Mouse (Mus musculus): ENCODE measurements around the gene Gm10234. TPM values are rescaled to one million over a fixed set of nuclear protein-coding genes. Genes with fewer than 3 reads are reported as not detected.

Gm10234 gene
- polyA plus RNA-seq, 1 experiment from 2014 or later: not detected

GRCm38 (mm10) chr6:95353886-95354285 lies 32.0 kb downstream of the Gm10234 start:
- Histone ChIP-seq H3K36me3 (ENCODE audit: control insufficient read depth, insufficient read depth, low read length) (no peaks in the 10 kb centered on the region), H3K27ac (ENCODE audit: low read depth, low read length) (no peak overlapping the region), H3K9ac (ENCODE audit: low read length) (no peak overlapping the region), H3K4me2 (ENCODE audit: low read depth, low read length, severe bottlenecking) (no peak overlapping the region), H3K4me1 (replicated peaks; ENCODE audit: control insufficient read depth, insufficient read depth, low read length) (no peaks in the 10 kb centered on the region), H3K9me3 (ENCODE audit: control insufficient read depth, low read length) (no peaks in the 10 kb centered on the region), H3K4me3 (ENCODE audit: low read depth, low read length) (no peak overlapping the region), H3K27me3 (ENCODE audit: control insufficient read depth, insufficient read depth, low read length) (no peaks in the 10 kb centered on the region)
- 85% methylated on average over 1 of the region's 1 CpGs for WGBS
- no peak for ATAC-seq (replicated peaks; ENCODE audit: low FRiP score)
- no peak for DNase-seq (ENCODE audit: low spot score)

GRCm38 (mm10) chr6:95360084-95360483 lies 38.2 kb downstream of the Gm10234 start:
- Histone ChIP-seq H3K4me2 (ENCODE audit: low read depth, low read length, severe bottlenecking) (no peak overlapping the region), H3K9ac (ENCODE audit: low read length) (no peak overlapping the region), H3K36me3 (ENCODE audit: control insufficient read depth, insufficient read depth, low read length) (no peaks in the 10 kb centered on the region), H3K4me3 (ENCODE audit: low read depth, low read length) (no peak overlapping the region), H3K27me3 (ENCODE audit: control insufficient read depth, insufficient read depth, low read length) (no peaks in the 10 kb centered on the region), H3K9me3 (ENCODE audit: control insufficient read depth, low read length) (no peaks in the 10 kb centered on the region), H3K27ac (ENCODE audit: low read depth, low read length) (no peak overlapping the region), H3K4me1 (replicated peaks; ENCODE audit: control insufficient read depth, insufficient read depth, low read length) (no peaks in the 10 kb centered on the region)
- 94% methylated on average over 5 of the region's 5 CpGs for WGBS
- DNase-seq (ENCODE audit: low spot score) (no peak), ATAC-seq (replicated peaks; ENCODE audit: low FRiP score) (no peak)

- H3K9me3 ChIP-seq (ENCODE audit: control insufficient read depth, low read length): no peaks in the 10 kb centered on the region
- H3K36me3 ChIP-seq (ENCODE audit: control insufficient read depth, insufficient read depth, low read length): no peaks in the 10 kb centered on the region
- H3K9ac ChIP-seq (ENCODE audit: low read length): no peak overlapping the region
- 88% methylated on average over 5 of the region's 5 CpGs for WGBS
- ATAC-seq (replicated peaks; ENCODE audit: low FRiP score): no peak
- no peak for DNase-seq (ENCODE audit: low spot score)
- H3K4me2 ChIP-seq (ENCODE audit: low read depth, low read length, severe bottlenecking): no peak overlapping the region
- H3K4me1 ChIP-seq (replicated peaks; ENCODE audit: control insufficient read depth, insufficient read depth, low read length): no peaks in the 10 kb centered on the region
- no peak overlapping the region for H3K27ac ChIP-seq (ENCODE audit: low read depth, low read length)
- H3K27me3 ChIP-seq (ENCODE audit: control insufficient read depth, insufficient read depth, low read length): no peaks in the 10 kb centered on the region
- H3K4me3 ChIP-seq (ENCODE audit: low read depth, low read length): no peak overlapping the region
Measured at GRCm38 (mm10) chr6:95362707-95363106, 40.8 kb downstream of the Gm10234 start.

GRCm38 (mm10) chr6:95371811-95372210 lies 49.9 kb downstream of the Gm10234 start:
- Histone ChIP-seq H3K27ac (ENCODE audit: low read depth, low read length) (no peak overlapping the region), H3K9me3 (ENCODE audit: control insufficient read depth, low read length) (no peaks in the 10 kb centered on the region), H3K4me3 (ENCODE audit: low read depth, low read length) (no peak overlapping the region), H3K36me3 (ENCODE audit: control insufficient read depth, insufficient read depth, low read length) (no peaks in the 10 kb centered on the region), H3K27me3 (ENCODE audit: control insufficient read depth, insufficient read depth, low read length) (no peaks in the 10 kb centered on the region), H3K4me2 (ENCODE audit: low read depth, low read length, severe bottlenecking) (no peak overlapping the region), H3K4me1 (replicated peaks; ENCODE audit: control insufficient read depth, insufficient read depth, low read length) (no peaks in the 10 kb centered on the region), H3K9ac (ENCODE audit: low read length) (no peak overlapping the region)
- 85% methylated on average over 4 of the region's 4 CpGs for WGBS
- ATAC-seq (replicated peaks; ENCODE audit: low FRiP score) (no peak), DNase-seq (ENCODE audit: low spot score) (no peak)

Other genes starting within 250 kb of the Gm10234 start
- 11.9 and 13.1 TPM in 2 replicates for gene Kbtbd8, start 204.9 kb upstream of the Gm10234 start, polyA plus RNA-seq (2014; fragmentation: Nextera tagmentation; extraction: Ambion mirVana)

All from forebrain, embryonic 11.5 days (tissue).